Mouse (Mus musculus) gastrocnemius, postnatal 4 days (tissue): ENCODE measurements at regions not wholly inside any gene's neighbourhood (a gene's known extent, or its start where the extent isn't known, plus 50 kb on each side); places are given as distances from the start of the nearest gene placed in this dataset.
"Not testable (repeated sequence)": the region's sequence is repeated elsewhere in the genome, so short reads cannot be mapped to it uniquely, and the experiment has no call there.

Experiments used
- DNase-seq, 2 experiments: peaks; one replicate each; pipeline ENCODE4 v3.0.0; 2021 to 2022; ENCODE audit warnings: low spot score in 2 of 2, mixed read lengths in 2 of 2

DNA sequence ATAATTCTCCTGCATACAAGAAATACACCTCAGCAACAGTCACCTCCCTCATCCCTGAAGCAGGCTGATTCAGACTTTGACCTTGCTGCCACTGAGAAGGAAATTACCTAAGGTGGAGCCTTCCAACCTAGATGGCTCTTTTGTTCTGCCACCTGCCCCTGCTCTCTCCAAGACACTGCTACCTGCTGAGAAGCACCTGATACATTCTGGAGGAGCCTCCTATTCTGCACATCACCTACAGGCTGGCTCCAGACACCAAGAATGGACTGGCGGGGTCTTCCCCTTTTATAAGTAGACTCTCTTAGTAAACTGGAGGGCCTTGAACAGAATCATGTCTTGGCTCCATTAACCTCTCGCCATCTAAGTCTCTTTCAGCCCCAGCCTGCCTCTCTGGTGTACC is 1149.5 kb upstream of the 2610301B20Rik start:
- DNase-seq, result not testable (repeated sequence)

DNA sequence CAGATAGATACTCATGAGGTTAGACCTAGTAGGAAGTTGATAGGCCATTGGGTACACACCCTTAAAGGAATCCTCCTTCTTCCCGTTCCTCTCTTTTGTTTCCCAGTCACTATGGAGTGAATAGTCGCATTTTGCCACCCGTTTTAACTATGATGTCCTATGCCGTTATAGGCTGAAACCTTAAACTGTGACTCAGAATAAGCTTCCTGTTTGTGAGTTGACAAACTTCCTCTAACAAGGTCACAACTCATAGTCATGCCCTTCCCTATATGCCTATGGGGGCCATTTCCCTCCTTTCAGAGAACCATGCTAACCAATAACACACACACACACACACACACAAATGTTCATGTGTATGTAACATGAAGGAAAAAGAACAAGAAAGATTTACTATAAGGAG is 1136.6 kb upstream of the 2610301B20Rik start:
- DNase-seq, result no peak

DNA sequence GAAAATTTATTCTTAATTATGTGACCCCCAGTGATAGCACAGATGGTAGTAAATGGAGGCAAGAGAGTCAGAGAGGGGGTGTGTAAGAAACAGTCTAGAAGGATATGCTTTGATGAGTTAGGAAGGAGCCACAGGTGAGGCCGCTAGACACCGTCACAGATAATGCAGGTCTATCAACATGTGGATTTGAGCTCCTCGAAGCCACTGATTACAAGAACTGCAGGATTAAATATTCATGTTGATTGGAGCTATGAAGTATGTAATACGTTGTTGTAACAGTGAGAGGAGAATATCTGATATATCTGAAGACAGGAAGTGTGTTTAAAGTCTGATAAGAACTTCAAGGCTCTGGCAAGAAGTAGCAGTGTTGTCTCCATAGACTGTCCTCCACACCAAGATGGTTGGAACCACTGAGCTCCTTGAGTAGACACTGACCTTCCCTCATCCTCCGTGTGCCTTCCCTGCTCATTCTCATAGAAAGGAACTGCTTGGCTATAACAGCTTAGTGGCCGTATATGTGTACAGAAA is 1126.8 kb upstream of the 2610301B20Rik start:
- no peak for DNase-seq

DNA sequence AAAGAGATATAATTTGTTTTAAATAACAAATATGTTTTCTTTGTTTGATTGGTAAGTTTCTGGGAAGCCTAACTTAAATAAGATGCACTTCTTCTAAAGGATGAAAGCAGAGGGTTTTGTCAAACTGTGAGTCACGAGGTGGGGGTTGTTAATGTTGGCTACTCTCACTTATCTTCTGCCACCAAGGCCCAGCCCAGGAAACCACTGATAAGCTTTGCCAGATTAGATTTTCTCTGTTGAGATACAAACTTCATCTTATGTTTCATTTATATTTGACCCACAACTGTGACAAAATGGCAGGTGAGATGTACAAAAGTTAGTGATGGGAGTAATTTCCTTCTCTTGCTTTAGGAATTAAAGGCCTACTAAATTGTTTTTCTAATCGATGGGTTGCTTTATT is 1126.2 kb upstream of the 2610301B20Rik start:
- no peak for DNase-seq

DNA sequence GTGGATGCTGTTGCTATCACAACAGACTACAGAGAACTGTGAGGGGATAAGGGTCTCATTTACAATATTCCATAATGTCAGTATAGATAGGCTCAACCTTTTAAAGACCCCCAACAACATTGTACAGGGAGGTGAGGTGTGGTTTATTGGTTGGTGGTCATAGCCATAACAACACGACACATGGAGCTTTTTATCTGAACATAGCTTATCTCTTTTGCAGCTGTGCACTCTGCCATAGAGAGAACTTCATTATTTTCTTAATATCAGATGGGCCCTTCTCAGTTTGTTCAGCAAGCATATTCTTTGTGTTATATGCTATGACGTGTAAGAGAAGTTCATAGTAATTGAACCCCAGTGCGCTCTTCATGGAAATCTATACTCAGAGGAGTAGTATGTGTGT is 1124.4 kb upstream of the 2610301B20Rik start:
- DNase-seq, result no peak

DNA sequence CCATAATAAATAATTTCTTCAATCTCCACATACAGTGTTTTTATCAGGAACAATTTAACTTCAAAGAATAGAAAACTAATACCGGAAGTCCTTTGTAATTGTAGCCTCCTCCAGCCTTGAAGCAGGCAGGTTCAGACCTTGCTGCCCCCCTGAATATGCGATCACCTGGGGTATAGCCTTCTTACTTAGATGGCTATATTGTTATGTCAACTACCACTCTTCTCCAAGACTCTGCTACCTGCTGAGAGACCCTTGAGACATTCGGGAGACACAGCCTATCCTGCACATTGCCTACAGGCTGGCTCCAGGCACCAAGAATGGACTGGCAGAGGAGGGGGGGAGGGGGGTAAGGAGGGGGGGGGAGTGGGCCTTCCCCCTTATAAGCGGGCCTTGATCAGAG is 1123.9 kb upstream of the 2610301B20Rik start:
- DNase-seq, result no peak

DNA sequence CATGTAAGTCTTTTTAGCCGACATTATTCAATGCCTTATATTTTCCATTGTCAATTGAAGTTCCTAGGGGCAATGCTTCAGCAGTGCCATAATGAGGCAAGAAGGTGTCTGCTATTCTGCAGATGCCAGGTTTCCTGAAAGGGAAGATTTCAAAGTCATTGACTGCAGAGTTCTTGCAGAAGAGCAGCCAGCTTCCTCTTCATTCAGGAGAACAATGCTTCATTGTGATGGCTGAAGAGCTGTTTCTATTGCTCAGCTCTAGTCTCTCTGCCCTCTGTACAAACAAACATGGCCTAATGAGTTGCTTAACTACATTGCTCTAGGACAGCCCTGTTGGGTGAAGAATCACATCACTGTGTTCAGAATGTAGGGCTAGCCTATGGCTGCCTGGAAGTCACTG is 1111.0 kb upstream of the 2610301B20Rik start:
- DNase-seq, result no peak

DNA sequence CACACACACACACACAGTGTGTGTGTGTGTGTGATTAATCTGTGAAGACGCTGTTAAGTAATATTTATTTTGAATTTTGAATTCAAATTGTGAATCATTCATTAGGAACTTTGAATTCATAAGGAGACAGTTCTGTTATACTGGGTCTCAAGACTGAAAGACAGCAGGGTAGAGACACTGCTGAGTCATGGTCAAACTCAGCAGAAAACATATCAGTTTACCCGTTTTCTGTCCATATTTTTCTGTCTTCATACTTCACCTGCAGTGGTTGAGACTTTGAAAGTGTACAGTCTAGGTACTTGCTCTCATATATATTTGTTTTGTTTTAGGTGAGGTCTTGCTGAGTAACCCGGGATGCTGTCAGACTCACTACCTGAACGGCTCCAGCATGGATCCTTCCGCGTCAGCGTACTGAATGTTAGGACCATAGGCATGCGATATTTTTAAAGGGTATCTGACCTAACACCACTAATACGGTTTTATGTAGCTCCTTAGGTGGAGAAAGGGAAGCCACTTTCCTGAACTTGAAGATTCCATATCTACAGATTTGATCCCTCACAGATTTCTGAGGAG is 1104.6 kb upstream of the 2610301B20Rik start:
- no peak for DNase-seq

DNA sequence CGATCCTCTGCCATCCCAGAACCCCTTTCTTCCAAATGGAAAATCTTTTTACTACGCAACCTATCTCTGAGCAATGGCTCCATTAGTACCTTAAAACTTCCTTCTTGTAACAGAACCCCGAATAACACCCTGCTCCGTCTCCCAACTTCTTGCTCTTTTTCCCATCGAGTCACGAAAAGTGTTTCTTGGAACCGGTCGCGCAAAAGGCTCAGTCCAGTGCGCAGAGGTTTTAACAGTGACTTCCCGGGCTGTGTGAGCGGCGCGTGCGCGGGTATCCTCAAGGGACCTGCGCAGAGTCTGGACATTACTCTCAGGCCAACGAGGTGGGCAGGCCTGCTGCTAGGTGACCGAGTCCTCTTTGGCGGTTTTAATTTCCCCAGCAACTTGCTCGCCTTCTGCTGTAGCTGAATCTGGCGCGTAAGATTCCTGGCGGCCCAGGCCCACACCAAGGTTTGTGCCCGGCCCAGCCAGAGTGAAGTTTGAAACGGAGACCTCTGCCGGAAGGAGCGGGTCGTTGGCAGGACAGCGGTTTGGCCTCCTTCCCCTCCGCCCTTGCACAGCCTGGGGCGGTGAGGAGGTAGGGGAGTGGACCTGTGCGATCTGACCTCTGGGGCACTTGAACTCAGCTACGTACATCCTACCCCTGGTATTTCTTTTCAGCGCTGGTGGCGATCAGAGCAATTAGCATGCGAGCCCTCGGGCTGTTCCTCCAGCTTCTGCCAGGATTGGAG is 1103.8 kb upstream of the 2610301B20Rik start:
- DNase-seq, result peak; percentile 18 to 58

DNA sequence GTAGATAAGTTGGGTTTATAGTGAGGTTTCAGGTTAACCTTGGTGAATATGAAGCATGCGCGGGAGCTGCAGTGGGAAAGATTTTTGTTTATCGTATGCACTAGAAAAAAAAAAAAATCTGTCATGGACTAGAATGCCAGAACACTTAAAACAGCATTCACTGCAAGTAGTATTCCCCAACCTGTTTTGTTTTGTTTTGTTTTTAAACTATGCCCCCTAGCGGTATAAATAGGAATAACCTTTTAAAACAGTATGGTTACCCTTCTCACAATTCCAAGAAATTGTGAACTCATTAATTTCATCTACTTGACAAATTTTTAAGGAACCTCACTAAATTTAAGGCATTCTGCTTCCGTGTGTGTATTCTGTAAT is 1103.2 kb upstream of the 2610301B20Rik start:
- no peak for DNase-seq

DNA sequence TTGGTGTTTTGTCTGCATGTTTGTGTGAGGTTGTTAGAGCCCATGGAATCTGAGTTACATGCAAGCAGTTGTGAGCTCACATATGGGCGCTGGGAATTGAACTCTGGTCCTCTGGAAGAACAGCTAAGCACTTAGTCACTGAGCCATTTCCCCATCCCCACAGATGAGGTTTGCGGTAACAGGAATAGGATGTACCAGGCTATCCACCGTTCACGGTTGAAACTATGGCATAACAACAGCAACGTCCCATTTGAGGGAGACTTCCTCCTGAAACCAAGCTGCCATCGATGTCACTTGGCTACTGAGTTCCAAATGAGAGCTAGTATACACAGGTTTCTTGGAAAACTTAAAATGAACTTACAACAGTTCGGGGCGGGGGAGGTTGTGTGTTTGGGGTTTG is 1095.9 kb upstream of the 2610301B20Rik start:
- no peak for DNase-seq

DNA sequence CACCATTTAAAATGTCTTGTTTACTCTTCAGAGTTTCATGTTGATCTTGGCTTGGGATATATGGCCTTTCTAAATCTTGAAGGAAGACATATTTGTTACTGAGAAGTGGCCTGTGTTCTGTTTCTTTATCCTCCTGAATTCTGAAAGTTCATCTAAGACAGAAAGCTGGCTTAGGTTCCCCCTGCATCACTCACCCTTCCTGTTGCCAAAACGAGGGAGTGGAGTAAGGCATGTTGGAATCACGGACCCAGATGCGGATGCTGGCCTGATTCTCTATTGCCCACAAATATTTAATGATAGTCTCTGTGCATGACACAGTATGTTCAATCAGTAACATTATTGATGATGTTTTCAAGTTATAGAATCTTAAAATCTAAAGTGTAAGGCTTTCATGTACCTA is 1094.7 kb upstream of the 2610301B20Rik start:
- no peak for DNase-seq

DNA sequence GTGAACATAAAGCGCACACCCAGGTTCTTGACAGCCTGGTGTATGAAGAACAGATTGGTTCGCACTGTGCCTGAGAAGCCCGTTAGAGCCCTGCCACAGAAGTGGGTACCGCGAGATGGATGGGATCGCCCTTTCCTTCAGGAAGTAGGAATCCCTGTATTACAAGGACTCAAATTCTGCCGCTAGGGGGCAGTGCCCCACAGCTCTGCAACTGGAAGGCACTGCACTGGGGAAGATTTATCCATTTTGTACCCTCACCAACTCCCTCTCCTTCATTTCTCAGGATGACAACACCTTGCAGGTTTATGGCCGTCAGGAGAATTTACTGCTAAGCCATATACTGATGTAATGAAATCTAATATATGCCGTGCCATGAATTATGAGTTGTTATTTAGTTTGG is 1094.1 kb upstream of the 2610301B20Rik start:
- peak; percentile 51 to 69 for DNase-seq

DNA sequence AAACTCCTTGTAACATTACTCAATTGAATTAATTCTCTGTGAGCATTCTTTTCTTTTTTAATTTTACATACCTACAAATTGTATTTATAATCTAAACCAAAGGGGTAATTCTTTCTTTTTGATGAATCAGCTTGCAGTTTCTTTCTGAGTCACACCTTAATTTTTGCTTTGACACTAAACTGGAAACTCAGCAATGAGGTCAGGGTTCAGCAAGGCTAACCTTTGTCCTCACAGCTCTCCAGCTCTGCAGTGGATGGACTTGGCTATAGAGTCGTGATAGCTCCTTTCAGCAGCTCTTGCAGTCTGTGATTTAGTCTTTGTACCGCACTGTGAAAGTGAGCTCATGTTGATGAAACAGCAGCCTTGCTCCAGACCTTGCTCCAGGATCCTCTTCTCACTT is 1093.0 kb upstream of the 2610301B20Rik start:
- no peak for DNase-seq

DNA sequence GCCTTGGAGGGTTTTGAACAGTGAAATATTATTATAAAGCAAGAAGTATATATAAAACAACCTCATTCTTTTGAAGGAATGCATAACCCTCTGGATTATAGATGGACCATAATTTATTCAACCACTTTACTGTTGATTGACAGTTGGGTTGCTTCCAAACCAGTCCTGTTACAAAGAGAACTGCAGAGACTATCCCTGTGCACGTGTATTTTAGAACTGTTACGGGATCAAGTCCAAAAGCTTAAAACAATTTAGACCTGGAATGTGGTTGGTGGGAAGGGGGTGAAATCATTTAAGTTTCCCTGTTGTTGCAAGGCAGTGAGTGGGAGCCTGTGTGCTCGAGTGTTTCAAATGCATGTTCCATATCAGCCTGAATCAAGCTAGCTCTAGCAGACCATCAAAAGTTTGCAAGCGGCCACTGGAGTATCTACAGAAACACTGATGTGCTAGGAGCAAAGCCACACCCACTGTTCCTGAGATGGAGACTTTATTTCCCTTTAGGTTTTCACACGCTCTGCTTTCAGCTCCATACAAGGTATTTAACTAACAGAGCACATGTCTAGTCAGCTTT is 1086.4 kb upstream of the 2610301B20Rik start:
- no peak for DNase-seq

DNA sequence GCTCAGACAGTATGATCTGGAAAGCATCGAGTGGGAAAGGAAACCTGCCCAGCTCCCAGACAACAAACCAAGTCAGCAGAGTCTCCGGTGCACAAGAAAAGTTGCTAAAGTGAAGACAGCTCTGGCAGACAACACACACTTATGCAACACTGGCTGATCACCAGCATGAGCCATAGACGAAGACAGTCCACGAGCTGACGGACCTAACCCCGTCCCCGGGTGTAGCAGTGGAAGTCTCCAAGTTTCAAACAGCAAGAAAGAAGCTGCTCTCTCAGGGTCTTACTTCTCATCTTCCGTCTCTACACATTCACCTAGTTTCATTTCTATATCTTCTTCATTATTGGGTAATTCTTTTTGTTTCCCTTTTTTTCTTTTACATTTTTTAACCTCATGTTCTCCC is 1083.8 kb upstream of the 2610301B20Rik start:
- no peak for DNase-seq
